Mouse (Mus musculus): ENCODE data around the gene Antxr2.

DNA sequence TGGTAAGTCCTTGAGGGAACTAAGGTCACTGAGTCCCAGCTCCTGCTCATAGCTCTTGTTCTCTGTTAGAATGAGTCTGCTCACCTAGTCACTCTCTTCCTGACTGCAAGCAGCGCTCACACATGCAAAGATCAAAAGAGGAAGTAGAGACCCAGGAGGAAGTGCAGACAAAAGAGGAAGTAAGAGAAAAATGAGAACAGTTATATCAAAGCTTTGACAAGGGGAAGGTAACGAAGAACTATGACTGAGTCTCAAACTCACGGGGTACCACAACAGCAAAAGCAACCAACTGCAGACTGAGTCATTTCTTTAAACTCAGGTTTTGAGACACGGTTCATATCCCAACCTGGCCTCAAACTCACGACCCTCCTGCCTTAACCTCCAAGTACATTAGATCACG, 12.7 kb downstream of the Antxr2 start:
- TF ChIP-seq CTCF (conservative IDR thresholded peaks at IDR 0.05; ENCODE audit: insufficient read depth, insufficient read length, low read depth, low read length) (no peak), POLR2A (IDR thresholded peaks at IDR 0.05; ENCODE audit: low read depth, low read length) (no peak)

All from kidney, adult 2 months (tissue).